Mouse (Mus musculus): Measurements from ENCODE around the gene Lrch1. TPM values are rescaled to one million over a fixed set of nuclear protein-coding genes. Genes with fewer than 3 reads are reported as not detected.

Gene Lrch1
- total RNA-seq, 2 experiments from 2014 or later, result 9.3 to 12.1 TPM

GRCm38 (mm10) chr14:74736850-74737249, 210.8 kb downstream of the Lrch1 start:
- no peak for ATAC-seq (replicated peaks; ENCODE audit: poor library complexity)

- no peak for ATAC-seq (replicated peaks; ENCODE audit: poor library complexity)
Measured at GRCm38 (mm10) chr14:74735471-74735870, 212.2 kb downstream of the Lrch1 start.

DNA sequence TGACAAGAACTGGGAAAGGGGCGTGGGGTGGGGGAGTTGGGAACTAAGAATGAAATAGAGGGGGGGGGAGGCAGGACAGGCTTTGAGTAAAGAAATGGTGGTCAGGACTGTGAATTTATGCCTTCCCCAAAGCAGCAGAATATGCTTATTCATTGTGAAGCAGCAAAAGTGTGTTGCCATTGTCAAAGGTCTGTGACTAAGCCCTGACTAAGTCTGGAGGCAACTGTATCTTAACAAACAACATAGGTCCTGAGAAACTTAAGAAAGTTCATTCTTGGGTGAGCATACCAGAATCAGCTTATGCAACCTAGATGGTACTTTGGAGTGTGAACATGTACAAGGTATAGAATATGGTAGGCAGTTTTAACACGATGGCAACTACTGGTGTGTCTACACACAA, 214.3 kb downstream of the Lrch1 start:
- ATAC-seq (replicated peaks; ENCODE audit: poor library complexity), result no peak

- peak; percentile 97 for ATAC-seq (replicated peaks; ENCODE audit: poor library complexity)
Measured at GRCm38 (mm10) chr14:74732079-74732783, 215.4 kb downstream of the Lrch1 start, which contains the start of gene Esd. Esd (plus strand) TSS chr14:74732297.

GRCm38 (mm10) chr14:74731221-74732078, 216.2 kb downstream of the Lrch1 start:
- ATAC-seq (replicated peaks; ENCODE audit: poor library complexity), result no peak

DNA sequence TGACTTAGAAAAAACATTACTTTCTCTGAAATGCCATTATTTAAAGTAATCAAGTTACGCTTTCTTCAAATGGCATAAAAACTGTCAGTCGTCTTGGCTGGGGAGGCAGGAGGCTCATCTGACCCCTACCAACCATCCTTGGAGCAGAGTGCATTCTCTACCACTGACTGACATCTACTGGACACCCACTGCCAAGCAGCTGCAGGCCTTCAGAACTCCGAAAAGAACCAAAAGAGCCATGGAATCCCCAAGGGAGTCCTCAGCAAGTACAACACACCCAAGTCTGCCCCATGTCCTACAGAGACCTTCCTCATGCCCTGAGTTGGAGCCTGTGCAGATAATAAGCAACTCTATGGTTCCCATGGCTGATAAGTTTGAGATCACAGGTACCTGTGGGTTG, 224.1 kb downstream of the Lrch1 start:
- ATAC-seq (replicated peaks; ENCODE audit: poor library complexity), result no peak

DNA sequence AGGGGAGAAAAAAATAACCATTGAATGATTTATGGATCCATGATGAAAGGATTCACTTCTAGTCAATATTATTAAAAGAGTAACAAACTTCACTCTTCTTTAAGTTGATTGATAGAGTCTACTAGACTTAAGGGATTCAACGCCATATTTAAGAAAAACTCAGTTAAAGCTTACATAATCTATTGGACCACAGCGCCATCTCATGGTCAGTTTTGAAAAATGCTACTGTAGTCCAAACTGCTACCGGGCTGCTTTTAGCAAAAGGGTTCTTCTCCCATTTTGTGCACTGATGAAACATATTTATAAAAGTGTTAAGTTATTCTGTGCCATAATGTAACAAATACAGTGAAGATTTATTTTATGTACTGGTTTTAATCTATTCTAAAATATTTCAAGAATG, 238.6 kb downstream of the Lrch1 start:
- ATAC-seq (replicated peaks; ENCODE audit: poor library complexity), result peak; percentile 95

Other genes with a start within 250 kb of the Lrch1 start
- 221 and 234 TPM in 2 replicates for gene Esd, start 215.6 kb downstream of the Lrch1 start, total RNA-seq (2015)
- 209 and 248 TPM in 2 replicates for gene Esd, start 215.6 kb downstream of the Lrch1 start, total RNA-seq (2017)
- gene Rubcnl, start 68.2 kb upstream of the Lrch1 start, total RNA-seq (2015), result 2.2 and 2.4 TPM in 2 replicates
- gene Rubcnl, start 68.2 kb upstream of the Lrch1 start, total RNA-seq (2017), result 1.4 and 2.3 TPM in 2 replicates
- gene Lrrc63, start 183.0 kb upstream of the Lrch1 start, total RNA-seq (2015), result 0.12 and 0.27 TPM in 2 replicates
- gene Lrrc63, start 183.0 kb upstream of the Lrch1 start, total RNA-seq (2017), result 0.17 TPM in 1 of 2 replicates, not detected in the other
- gene Lcp1, start 183.2 kb upstream of the Lrch1 start, total RNA-seq (2015), result 524 and 595 TPM in 2 replicates
- gene Lcp1, start 183.2 kb upstream of the Lrch1 start, total RNA-seq (2017), result 311 and 321 TPM in 2 replicates

Measured in megakaryocyte progenitor cell, adult 5-6 weeks (primary cell).